Mouse (Mus musculus): Measurements from ENCODE around the gene 1810010H24Rik.
"Not testable (repeated sequence)": the region's sequence is repeated elsewhere in the genome, so short reads cannot be mapped to it uniquely, and the experiment has no call there.

1810010H24Rik gene

GRCm38 (mm10) chr11:107012324-107013017, 13.0 kb upstream of the 1810010H24Rik start:
- peak; percentile 99 for DNase-seq (ENCODE audit: low spot score)

- DNase-seq (ENCODE audit: low spot score) = no peak
These were observed 11.4 kb upstream of the 1810010H24Rik start for GRCm38 (mm10) chr11:107014020-107014585.

GRCm38 (mm10) chr11:107014597-107015309, 10.7 kb upstream of the 1810010H24Rik start:
- peak; percentile 44 for DNase-seq (ENCODE audit: low spot score)

- DNase-seq (ENCODE audit: low spot score) = not testable (repeated sequence)
These were observed 9.8 kb upstream of the 1810010H24Rik start for GRCm38 (mm10) chr11:107015535-107016187.

- DNase-seq (ENCODE audit: low spot score) = peak; percentile 42
These were observed 8.6 kb upstream of the 1810010H24Rik start for GRCm38 (mm10) chr11:107016893-107017292.

- no peak for DNase-seq (ENCODE audit: low spot score)
These were observed 8.1 kb upstream of the 1810010H24Rik start for GRCm38 (mm10) chr11:107017339-107017886.

GRCm38 (mm10) chr11:107018606-107019005, 6.9 kb upstream of the 1810010H24Rik start:
- no peak for DNase-seq (ENCODE audit: low spot score)

GRCm38 (mm10) chr11:107019318-107019717, 6.2 kb upstream of the 1810010H24Rik start:
- DNase-seq (ENCODE audit: low spot score) = no peak

- DNase-seq (ENCODE audit: low spot score) = not testable (repeated sequence)
These were observed 5.8 kb upstream of the 1810010H24Rik start for GRCm38 (mm10) chr11:107019722-107020121.

GRCm38 (mm10) chr11:107022050-107022683, 3.3 kb upstream of the 1810010H24Rik start:
- DNase-seq (ENCODE audit: low spot score) = no peak

- peak; percentile 22 for DNase-seq (ENCODE audit: low spot score)
These were observed 1.1 kb upstream of the 1810010H24Rik start for GRCm38 (mm10) chr11:107024406-107024805.

GRCm38 (mm10) chr11:107026554-107027430, 1.3 kb downstream of the 1810010H24Rik start:
- DNase-seq (ENCODE audit: low spot score) = peak; percentile 74

- peak; percentile 93 for DNase-seq (ENCODE audit: low spot score)
These were observed 2.2 kb downstream of the 1810010H24Rik start for GRCm38 (mm10) chr11:107027431-107028274.

- no peak for DNase-seq (ENCODE audit: low spot score)
These were observed 2.8 kb downstream of the 1810010H24Rik start for GRCm38 (mm10) chr11:107028275-107028618.

GRCm38 (mm10) chr11:107028754-107029153, 3.3 kb downstream of the 1810010H24Rik start:
- DNase-seq (ENCODE audit: low spot score) = no peak

GRCm38 (mm10) chr11:107029536-107029935, 4.1 kb downstream of the 1810010H24Rik start:
- DNase-seq (ENCODE audit: low spot score) = no peak

GRCm38 (mm10) chr11:107031635-107032034, 6.2 kb downstream of the 1810010H24Rik start:
- no peak for DNase-seq (ENCODE audit: low spot score)

- no peak for DNase-seq (ENCODE audit: low spot score)
These were observed 8.8 kb downstream of the 1810010H24Rik start for GRCm38 (mm10) chr11:107034085-107034810.

- no peak for DNase-seq (ENCODE audit: low spot score)
These were observed 13.9 kb downstream of the 1810010H24Rik start for GRCm38 (mm10) chr11:107039417-107039816.

All from embryo, embryonic 10.5 days (tissue).